Mouse (Mus musculus): ENCODE data around the gene Nsun4. TPM values are rescaled to one million over a fixed set of nuclear protein-coding genes. Genes with fewer than 3 reads are reported as not detected.

Gene Nsun4
- total RNA-seq, 2 experiments from 2014 or later: 13.3 TPM

DNA sequence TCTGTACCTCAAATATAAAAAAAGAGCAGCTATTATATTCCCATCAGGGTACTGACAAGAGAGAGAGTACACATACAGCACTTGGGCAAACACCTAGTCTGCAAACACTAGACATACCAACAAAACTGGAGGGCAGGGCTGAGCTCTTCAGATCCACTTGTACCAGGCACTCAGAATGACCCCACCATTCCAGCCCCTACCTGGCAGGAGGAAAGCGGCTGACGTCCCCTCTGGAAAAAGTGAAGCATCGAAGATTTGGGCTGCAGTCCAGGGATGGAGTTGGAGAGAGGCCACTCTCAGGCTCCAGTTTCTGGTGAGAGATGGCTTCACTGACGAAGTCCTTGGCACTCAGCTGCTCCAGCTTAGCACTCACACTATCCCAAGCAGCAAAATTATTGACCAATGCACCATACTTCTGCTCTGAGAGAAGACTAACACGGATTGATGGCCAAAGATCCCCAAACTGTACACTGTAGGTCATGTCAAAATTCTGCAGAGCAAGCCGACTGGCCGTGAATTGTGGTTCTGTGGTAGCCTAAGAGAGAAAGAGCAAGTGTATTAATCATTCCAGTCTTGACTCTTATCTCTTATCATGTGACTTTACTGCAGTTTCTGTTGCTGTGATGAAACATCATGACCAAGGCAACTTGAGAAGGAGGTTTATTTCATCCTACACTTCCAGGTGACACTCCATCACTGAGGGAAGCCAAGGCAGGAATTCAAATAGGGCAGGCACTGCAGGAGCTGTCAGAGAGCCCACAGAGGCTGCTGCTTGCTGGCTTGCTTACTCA, 5.4 kb downstream of the Nsun4 start:
- no peak for DNase-seq (ENCODE audit: low spot score in 2 of 2)

GRCm38 (mm10) chr4:116047681-116048080, 6.0 kb downstream of the Nsun4 start:
- no peak for DNase-seq (ENCODE audit: low spot score in 2 of 2)

DNA sequence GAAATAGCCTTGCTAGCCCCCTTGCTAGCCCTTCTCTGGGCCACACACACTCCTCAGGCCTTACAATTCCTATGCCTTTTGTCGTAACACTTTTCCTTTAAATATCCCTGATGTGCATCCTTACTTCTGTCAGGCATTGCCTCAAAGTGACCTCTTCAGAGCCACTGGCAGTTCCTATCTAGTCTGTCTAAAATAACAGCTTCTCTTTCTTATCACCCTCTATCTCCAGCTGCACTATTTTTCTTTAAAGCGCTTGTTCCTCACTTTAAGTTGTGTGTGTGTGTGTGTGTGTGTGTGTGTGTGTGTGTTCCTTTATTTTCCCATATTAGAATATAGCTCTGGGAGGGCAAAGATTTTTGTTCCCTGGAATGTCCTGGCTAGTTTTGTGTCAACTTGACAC, 7.1 kb downstream of the Nsun4 start:
- DNase-seq (ENCODE audit: low spot score in 2 of 2): no peak

- no peak for DNase-seq (ENCODE audit: low spot score in 2 of 2)
These were observed 11.5 kb downstream of the Nsun4 start for GRCm38 (mm10) chr4:116042186-116042585.

DNA sequence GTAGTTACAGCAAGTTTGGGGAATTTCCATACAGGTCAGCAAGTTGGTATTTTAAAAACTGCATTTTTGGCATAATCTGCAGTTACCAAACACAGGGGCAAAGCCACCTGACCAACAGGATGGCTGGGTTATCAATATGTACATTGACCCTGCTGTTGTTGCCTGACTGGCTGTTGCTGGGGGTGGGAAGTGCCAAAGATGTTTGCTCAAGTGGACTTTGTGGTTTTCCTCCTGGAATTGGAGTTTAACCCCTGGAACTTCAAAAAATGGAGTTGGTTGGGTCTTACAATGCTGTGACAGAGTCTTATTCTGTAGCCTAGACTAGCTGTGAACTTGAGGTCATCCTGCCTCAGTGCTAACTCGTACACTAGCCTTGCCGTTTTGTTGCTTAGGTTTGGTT, 13.2 kb downstream of the Nsun4 start:
- no peak for DNase-seq (ENCODE audit: low spot score in 2 of 2)

DNA sequence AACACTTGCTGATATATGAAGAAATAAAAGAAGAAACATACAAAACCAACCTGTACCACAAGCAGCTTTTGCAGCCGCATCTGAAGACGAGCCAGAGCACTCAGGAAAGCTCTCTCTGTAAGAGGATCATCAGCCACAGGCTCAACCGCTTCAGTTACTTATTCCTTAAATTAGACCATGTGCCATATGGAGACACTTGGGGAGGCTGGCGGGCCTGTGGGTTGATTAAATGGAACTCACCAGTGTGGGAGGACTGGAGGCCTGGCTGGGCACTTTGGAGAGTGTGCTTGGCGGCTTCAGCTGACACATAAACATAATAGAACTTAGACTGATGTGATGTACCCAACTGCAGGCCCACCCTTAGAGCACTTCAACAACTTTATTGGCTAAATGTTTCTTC, 20.3 kb downstream of the Nsun4 start:
- DNase-seq (ENCODE audit: low spot score in 2 of 2): peak; percentile 50 to 72

- DNase-seq (ENCODE audit: low spot score in 2 of 2): peak in 1 of 2 experiments; percentile 28
These were observed 20.8 kb downstream of the Nsun4 start for GRCm38 (mm10) chr4:116032906-116033305.

- no peak for DNase-seq (ENCODE audit: low spot score in 2 of 2)
These were observed 35.6 kb downstream of the Nsun4 start, which contains the start of gene Faah for GRCm38 (mm10) chr4:116017902-116018746. Gene Faah, minus strand, starts transcription at chr4:116017926.

- peak; percentile 68 to 81 for DNase-seq (ENCODE audit: low spot score in 2 of 2)
These were observed 36.3 kb downstream of the Nsun4 start for GRCm38 (mm10) chr4:116017300-116017901.

DNA sequence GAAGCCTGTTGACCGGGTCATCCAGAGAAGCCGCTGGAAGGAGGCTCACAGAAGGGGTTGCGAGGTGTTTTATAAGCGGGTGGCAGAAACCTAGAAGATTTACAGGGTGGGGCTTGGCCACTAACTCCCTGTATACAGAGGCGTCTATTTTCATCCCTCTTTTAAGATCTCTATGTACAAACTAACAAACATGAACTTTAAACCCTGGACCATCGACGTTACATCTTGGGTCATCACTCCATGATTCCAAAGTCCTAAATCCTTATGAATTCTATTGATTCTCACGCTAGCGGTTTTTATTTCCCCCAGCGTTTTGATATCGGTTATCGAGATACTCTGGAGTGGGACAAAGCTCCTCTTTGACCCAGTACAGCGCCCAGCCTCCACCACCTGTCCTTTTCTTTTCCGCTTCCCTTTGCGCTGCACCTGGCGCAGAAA, 36.8 kb downstream of the Nsun4 start:
- DNase-seq (ENCODE audit: low spot score in 2 of 2): no peak

- no peak for DNase-seq (ENCODE audit: low spot score in 2 of 2)
These were observed 37.3 kb downstream of the Nsun4 start for GRCm38 (mm10) chr4:116016396-116016795.

DNA sequence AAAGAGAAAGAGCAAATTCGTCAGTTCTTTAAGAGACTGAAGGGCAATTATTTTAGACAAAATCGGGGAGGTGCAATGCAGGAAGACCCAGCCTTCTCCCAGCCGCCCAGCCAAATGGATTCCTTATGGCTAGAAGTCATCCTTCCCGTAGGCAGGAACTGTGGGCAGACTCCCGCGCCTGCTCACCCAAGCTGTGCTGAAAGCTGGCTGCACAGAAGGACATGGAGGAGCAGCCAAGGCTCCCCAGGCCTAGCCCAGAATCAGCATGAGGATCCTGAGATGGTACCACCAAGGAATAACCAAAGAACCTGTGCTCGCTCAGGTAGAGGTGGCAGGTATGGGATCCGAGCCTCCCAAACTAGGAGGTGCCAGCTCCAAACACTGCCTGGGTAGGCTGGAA, 37.7 kb downstream of the Nsun4 start:
- DNase-seq (ENCODE audit: low spot score in 2 of 2): peak; percentile 66 to 73

DNA sequence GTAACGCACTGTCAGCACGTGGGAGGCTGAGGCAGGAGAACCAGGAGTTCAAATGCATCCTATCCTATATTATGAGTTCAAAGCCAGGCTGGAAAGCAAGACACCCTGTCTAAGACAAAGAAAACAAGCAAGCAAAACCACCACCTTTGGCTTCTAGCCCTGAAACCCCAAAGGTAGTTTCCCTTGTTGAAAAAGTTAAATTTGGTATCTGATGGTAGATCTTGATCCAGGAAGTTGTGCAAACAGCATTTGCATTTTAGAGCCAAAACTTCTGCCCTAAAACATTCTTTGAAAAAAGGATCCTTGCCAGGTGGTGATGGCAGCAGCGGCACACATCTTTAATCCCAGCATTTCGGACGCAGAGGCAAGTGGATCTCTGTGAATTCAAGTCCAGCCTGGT, 38.2 kb downstream of the Nsun4 start:
- no peak for DNase-seq (ENCODE audit: low spot score in 2 of 2)

GRCm38 (mm10) chr4:116010186-116010585, 43.5 kb downstream of the Nsun4 start:
- DNase-seq (ENCODE audit: low spot score in 2 of 2): no peak

DNA sequence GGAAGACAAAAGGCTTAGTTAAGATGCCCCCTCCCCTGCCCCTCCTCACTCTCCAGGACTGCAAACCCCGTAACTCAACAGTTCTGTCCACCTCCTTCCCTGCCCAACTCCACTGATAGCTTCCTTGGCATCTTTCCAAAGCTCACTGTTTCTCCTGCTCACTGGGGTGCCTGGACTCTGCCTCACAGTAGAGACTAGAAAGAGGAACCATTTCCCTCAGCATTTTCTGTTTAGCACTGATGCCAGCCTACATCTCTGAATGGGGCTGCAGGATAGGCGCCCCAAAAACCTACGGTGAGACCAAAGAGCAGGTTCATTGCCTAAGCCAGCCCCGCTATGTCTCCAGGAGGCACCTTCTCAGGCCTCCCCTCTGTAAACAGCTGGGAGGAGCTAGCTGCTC, 52.5 kb downstream of the Nsun4 start:
- DNase-seq (ENCODE audit: low spot score in 2 of 2): no peak

GRCm38 (mm10) chr4:116000671-116001070, 53.0 kb downstream of the Nsun4 start:
- no peak for DNase-seq (ENCODE audit: low spot score in 2 of 2)

- no peak for DNase-seq (ENCODE audit: low spot score in 2 of 2)
These were observed 56.9 kb downstream of the Nsun4 start for GRCm38 (mm10) chr4:115996729-115997128.

- no peak for DNase-seq (ENCODE audit: low spot score in 2 of 2)
These were observed 58.3 kb downstream of the Nsun4 start for GRCm38 (mm10) chr4:115995376-115995730.

GRCm38 (mm10) chr4:115994662-115995375, 58.9 kb downstream of the Nsun4 start:
- DNase-seq (ENCODE audit: low spot score in 2 of 2): no peak

GRCm38 (mm10) chr4:115989382-115989781, 64.3 kb downstream of the Nsun4 start:
- no peak for DNase-seq (ENCODE audit: low spot score in 2 of 2)

DNA sequence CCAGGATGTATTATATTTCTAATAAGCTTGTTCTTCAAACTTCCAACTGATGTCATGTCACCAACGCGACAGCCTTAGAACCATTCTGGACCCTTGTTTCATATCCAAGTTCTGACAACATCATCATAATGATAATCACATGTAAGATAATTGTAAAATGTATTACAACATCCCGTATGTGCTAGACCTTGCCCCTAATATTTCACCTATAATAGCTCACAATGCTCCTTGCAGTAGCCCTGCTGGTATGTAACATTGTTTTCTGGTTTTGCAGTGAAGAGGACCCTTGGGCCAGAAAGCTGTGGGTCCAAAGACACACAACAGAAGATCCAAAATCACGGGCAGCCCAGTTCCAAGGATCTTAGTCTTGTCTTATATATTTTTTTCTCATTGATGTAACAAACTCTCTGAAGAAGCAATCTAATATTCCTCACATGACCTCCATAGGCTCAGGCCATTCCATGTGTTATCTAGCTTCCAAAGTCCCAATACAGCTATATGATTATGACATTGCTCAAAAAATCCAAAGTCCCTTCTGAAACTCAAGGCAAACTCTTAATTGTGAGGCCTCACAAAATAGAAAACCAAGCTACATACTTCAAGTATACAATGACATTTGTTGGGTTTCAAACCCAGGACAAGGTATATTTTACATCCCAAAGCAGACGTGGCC, 65.7 kb downstream of the Nsun4 start:
- DNase-seq (ENCODE audit: low spot score in 2 of 2): no peak
